Mouse (Mus musculus) liver, embryonic 11.5 days (tissue): ENCODE results near the gene Snx21. TPM values are rescaled to one million over a fixed set of nuclear protein-coding genes. Genes with fewer than 3 reads are reported as not detected.

Experiments
- ATAC-seq: fragments of 200-750 bp; cut with Nextera tagmentation; replicated peaks from 2 replicates; pipeline ENCODE4 v1.8.0; 2017; ENCODE audit warnings: moderate number of reproducible peaks, mild to moderate bottlenecking, moderate TSS enrichment, moderate library complexity; ENCODE audit not compliant: low FRiP score
- DNase-seq: peaks from one replicate; pipeline ENCODE4 v3.0.0-alpha.2; 2017; ENCODE audit warnings: low spot score
- H3K27ac ChIP-seq: fragments of 300-500 bp; sonication (generic); 2 replicates; pipeline ENCODE4 v1.5.1; 2014; ENCODE audit warnings: mild to moderate bottlenecking, low read depth, low read length, control low read depth
- H3K27me3 ChIP-seq: fragments of 300-500 bp; sonication (generic); replicated peaks from 2 replicates; pipeline ENCODE4 v1.6.1; 2014; ENCODE audit warnings: low read length, mixed read lengths; ENCODE audit not compliant: control insufficient read depth, insufficient read depth
- H3K36me3 ChIP-seq: fragments of 300-500 bp; sonication (generic); 2 replicates; pipeline ENCODE4 v1.6.1; 2014; ENCODE audit warnings: mild to moderate bottlenecking, low read length, moderate library complexity, mixed read lengths; ENCODE audit not compliant: control insufficient read depth, insufficient read depth
- H3K4me1 ChIP-seq: fragments of 300-500 bp; sonication (generic); replicated peaks from 2 replicates; pipeline ENCODE4 v1.6.1; 2014; ENCODE audit warnings: low read length, mixed read lengths; ENCODE audit not compliant: control insufficient read depth, insufficient read depth
- H3K4me2 ChIP-seq: fragments of 300-500 bp; sonication (generic); 2 replicates; pipeline ENCODE4 v1.6.1; 2014; ENCODE audit warnings: mild to moderate bottlenecking, control low read depth, moderate library complexity
- H3K4me3 ChIP-seq: fragments of 300-500 bp; sonication (generic); 2 replicates; pipeline ENCODE4 v1.5.1; 2014; ENCODE audit warnings: low read depth, low read length, control low read depth
- H3K9ac ChIP-seq: fragments of 300-500 bp; sonication (generic); 2 replicates; pipeline ENCODE4 v1.6.1; 2014; ENCODE audit warnings: low read depth, low read length, control low read depth
- H3K9me3 ChIP-seq: fragments of 300-500 bp; sonication (generic); 2 replicates; pipeline ENCODE4 v1.6.1; 2016; ENCODE audit warnings: low read length, inconsistent platforms, mixed read lengths; ENCODE audit not compliant: control insufficient read depth
- WGBS: fragments of 180-500 bp; shearing (Covaris S2); extraction: QIAGEN DNeasy Blood & Tissue Kit; methylation state at CpG from one replicate; pipeline ENCODE4 v1.1.7; 2014; 5-methylcytosine and 5-hydroxymethylcytosine counted together
- polyA plus RNA-seq: library from polyadenylated mRNA; unstranded; fragments of >200 nt; fragmentation: Nextera tagmentation; extraction: Ambion mirVana; gene quantifications from 2 replicates; pipeline ENCODE4 v1.2.1, GENCODE M21; 2014

The Snx21 gene
- polyA plus RNA-seq, 1 experiment from 2014 or later: 8.3 TPM

DNA sequence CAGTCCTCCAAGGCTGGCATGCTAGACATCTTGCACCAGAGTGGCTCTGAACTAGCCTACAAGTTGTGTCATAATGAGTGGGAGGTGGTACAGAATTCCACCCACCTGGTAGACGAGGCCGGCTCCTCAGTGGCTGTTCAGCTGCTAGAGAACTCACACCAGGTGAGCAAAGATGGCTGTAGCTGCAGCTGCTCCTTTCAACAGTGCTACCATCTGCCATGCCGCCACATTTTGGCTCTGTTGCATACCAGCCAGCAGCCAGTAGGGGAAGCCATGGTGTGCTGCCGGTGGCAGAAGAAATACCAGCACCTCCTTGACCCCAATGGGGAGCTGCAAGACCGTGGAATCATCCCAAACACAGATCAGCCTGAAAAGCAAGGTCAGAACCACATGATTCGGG, 35.4 kb downstream of the Snx21 start:
- H3K4me2 ChIP-seq: no peak overlapping the region
- WGBS: 87% methylated on average over 6 of the region's 6 CpGs
- H3K36me3 ChIP-seq: peaks cover 10% of the 10 kb centered on the region
- no peaks in the 10 kb centered on the region for H3K9me3 ChIP-seq
- H3K27ac ChIP-seq: no peak overlapping the region
- no peak for ATAC-seq
- no peak overlapping the region for H3K4me3 ChIP-seq
- no peak overlapping the region for H3K9ac ChIP-seq
- peaks cover 7% of the 10 kb centered on the region for H3K4me1 ChIP-seq
- H3K27me3 ChIP-seq: no peaks in the 10 kb centered on the region
- no peak for DNase-seq

DNA sequence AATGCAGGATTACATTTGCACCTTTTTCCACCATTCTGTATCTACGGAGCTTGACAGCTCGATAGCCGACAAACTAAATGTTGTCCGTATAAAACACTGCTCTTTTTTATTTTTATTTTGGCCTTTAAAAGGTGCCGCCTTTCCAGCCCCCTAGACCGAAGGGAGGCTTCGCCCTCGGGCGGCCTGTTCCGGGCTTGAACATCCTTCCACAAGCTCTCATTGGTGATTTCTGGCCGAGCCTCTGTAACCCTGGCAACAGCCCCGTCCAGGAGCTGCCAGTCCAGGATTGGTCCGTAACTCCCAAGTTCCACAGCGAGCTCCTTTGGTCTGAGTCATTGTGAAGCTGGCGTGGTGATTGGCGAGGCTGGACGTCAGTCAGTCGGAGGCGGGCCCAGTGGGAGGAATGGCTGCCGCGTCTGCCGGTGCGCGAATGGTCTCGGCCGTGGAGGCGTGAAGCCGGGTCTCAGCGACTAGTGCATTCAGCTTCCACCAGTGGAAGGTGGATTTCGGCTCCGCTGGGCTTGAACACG, 37.1 kb downstream of the Snx21 start, which contains the start of gene Zswim1:
Gene Zswim1 (plus strand): TSS at position 51 of the 530 bp plus-strand sequence.
- peak; percentile 99 for ATAC-seq
- 2% methylated on average over 32 of the region's 32 CpGs for WGBS
- Histone ChIP-seq H3K4me3 (peak within 1 kb of the TSS; percentile 77), H3K27ac (peak within 1 kb of the TSS; percentile 57; the same call in 1 of the 2 replicates), H3K4me1 (peaks cover 8% of the 10 kb centered on the region), H3K9me3 (no peaks in the 10 kb centered on the region), H3K27me3 (no peaks in the 10 kb centered on the region), H3K36me3 (peaks cover 16% of the 10 kb centered on the region), H3K4me2 (peak within 1 kb of the TSS; percentile 79), H3K9ac (peak within 1 kb of the TSS; percentile 75)
- peak; percentile 99 for DNase-seq

DNA sequence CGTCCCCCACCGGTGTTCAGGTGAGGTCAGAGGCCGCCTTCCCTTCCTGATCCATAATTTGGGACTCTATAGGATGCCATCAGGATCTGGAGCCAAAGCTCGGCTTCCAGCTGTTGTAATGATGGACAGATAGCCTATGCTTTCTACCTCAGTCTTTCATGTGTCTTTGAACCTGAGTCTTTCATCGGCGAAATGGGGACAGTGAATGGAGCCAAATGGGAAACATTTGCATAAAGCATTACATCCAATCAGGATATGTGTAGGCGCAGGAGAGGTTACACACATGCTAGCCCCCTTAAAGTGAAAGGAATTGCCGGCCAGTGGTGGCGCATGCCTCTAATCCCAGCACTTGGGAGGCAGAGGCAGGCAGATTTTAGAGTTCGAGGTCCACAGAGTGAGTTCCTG, 37.6 kb downstream of the Snx21 start:
- Histone ChIP-seq H3K4me2 (peak overlapping the region; percentile 79), H3K9ac (peak overlapping the region; percentile 75), H3K27me3 (no peaks in the 10 kb centered on the region), H3K9me3 (no peaks in the 10 kb centered on the region), H3K4me3 (peak overlapping the region; percentile 77), H3K27ac (peak overlapping the region; percentile 57; the same call in 1 of the 2 replicates), H3K4me1 (peaks cover 5% of the 10 kb centered on the region; the same call in 1 of the 2 replicates), H3K36me3 (peaks cover 16% of the 10 kb centered on the region)
- 2% methylated on average over 10 of the region's 10 CpGs for WGBS
- ATAC-seq (peak; percentile 70), DNase-seq (no peak)

DNA sequence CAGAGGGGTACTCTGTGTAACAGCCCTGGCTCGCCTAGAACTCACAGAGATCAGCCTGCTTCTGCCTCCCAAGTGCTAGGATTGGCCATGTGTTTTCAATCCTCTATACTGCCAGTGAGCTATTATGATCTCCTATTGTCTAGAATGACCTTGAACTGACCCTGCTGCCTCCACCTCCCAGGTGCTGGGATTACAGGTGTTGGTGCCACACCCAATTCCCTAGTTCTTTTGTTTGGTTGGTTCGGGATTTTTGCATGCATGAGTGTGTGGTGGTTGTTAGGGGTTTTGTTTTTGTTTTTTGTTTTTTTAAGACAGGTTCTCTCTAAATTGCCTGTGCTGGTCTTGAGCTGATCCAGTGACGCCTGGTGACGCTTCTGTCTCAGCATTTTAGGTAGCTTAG, 38.3 kb downstream of the Snx21 start:
- peaks cover 5% of the 10 kb centered on the region; the same call in 1 of the 2 replicates for H3K4me1 ChIP-seq
- H3K9me3 ChIP-seq: no peaks in the 10 kb centered on the region
- 89% methylated on average over 4 of the region's 4 CpGs for WGBS
- DNase-seq (no peak), ATAC-seq (no peak)
- H3K27me3 ChIP-seq: no peaks in the 10 kb centered on the region
- peaks cover 16% of the 10 kb centered on the region for H3K36me3 ChIP-seq
- peak overlapping the region; percentile 77; the same call in 1 of the 2 replicates for H3K4me3 ChIP-seq
- H3K9ac ChIP-seq: no peak overlapping the region
- no peak overlapping the region for H3K27ac ChIP-seq
- peak overlapping the region; percentile 79 for H3K4me2 ChIP-seq

- peaks cover 5% of the 10 kb centered on the region; the same call in 1 of the 2 replicates for H3K4me1 ChIP-seq
- no peak overlapping the region for H3K9ac ChIP-seq
- no peak overlapping the region for H3K27ac ChIP-seq
- no peak for DNase-seq
- H3K27me3 ChIP-seq: no peaks in the 10 kb centered on the region
- no peak for ATAC-seq
- 95% methylated on average over 17 of the region's 17 CpGs for WGBS
- H3K9me3 ChIP-seq: no peaks in the 10 kb centered on the region
- peaks cover 16% of the 10 kb centered on the region for H3K36me3 ChIP-seq
- H3K4me3 ChIP-seq: no peak overlapping the region
- H3K4me2 ChIP-seq: no peak overlapping the region
Measured at GRCm38 (mm10) chr2:164825521-164825920, 39.9 kb downstream of the Snx21 start.

- H3K4me1 ChIP-seq: peaks cover 5% of the 10 kb centered on the region; the same call in 1 of the 2 replicates
- 0 out of 2 replicates have a peak, but pooled peaks have one; percentile 9 for ATAC-seq
- no peak overlapping the region for H3K27ac ChIP-seq
- H3K27me3 ChIP-seq: no peaks in the 10 kb centered on the region
- H3K9ac ChIP-seq: no peak overlapping the region
- 80% methylated on average over 16 of the region's 16 CpGs for WGBS
- no peak for DNase-seq
- H3K36me3 ChIP-seq: peaks cover 16% of the 10 kb centered on the region
- H3K9me3 ChIP-seq: no peaks in the 10 kb centered on the region
- no peak overlapping the region for H3K4me3 ChIP-seq
- no peak overlapping the region for H3K4me2 ChIP-seq
Measured at GRCm38 (mm10) chr2:164827146-164827850, 41.7 kb downstream of the Snx21 start.

DNA sequence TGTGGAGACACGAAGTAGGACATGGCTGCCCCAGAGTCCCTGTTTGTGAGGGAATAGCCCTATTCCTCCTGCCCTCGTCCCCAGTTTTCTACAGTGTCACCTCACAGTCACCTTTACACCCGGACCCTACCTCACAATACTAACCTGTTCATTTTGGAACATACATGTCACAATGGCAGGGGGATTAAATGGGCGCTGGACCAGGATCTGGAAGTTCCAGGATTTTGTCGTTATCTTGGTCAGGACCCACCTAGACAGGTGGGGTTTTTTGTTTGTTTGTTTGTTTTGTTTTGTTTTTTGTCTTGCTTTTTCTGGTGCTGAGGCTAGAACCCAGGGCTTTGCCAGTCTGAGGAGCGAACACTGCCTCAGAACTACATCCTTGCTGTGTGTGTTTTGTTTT, 42.8 kb downstream of the Snx21 start, which contains the start of gene Spata25:
Gene Spata25 (minus strand): TSS at position 101 of the 400 bp plus-strand sequence.
- 87% methylated on average over 6 of the region's 6 CpGs for WGBS

GRCm38 (mm10) chr2:164829090-164829489, 43.5 kb downstream of the Snx21 start:
- peaks cover 6% of the 10 kb centered on the region; the same call in 1 of the 2 replicates for H3K4me1 ChIP-seq
- H3K36me3 ChIP-seq: peaks cover 16% of the 10 kb centered on the region
- no peak for DNase-seq
- H3K27me3 ChIP-seq: no peaks in the 10 kb centered on the region
- no peaks in the 10 kb centered on the region for H3K9me3 ChIP-seq
- H3K4me3 ChIP-seq: no peak overlapping the region
- H3K4me2 ChIP-seq: no peak overlapping the region
- no peak for ATAC-seq
- H3K9ac ChIP-seq: no peak overlapping the region
- H3K27ac ChIP-seq: no peak overlapping the region
- 94% methylated on average over 1 of the region's 1 CpGs for whole genome bisulfite sequencing

More for the DNA sequence above, 42.8 kb downstream of the Snx21 start, which contains the start of gene Spata25:
- H3K27me3 ChIP-seq: no peaks in the 10 kb centered on the region
- no peak within 1 kb of the TSS for H3K4me3 ChIP-seq
- H3K4me2 ChIP-seq: no peak within 1 kb of the TSS
- H3K4me1 ChIP-seq: peaks cover 8% of the 10 kb centered on the region
- H3K27ac ChIP-seq: no peak within 1 kb of the TSS
- no peak within 1 kb of the TSS for H3K9ac ChIP-seq
- H3K36me3 ChIP-seq: peaks cover 16% of the 10 kb centered on the region
- no peak for ATAC-seq
- no peak for DNase-seq
- H3K9me3 ChIP-seq: no peaks in the 10 kb centered on the region
